Mouse (Mus musculus) heart, postnatal 0 days (tissue): ENCODE measurements around the gene Zbtb32.

Source experiments
- CTCF ChIP-seq: IDR thresholded peaks from 2 replicates; pipeline ENCODE4 v1.5.1; 2016; ENCODE audit warnings: antibody characterized with exemption, control low read depth, low read depth
- EP300 ChIP-seq: IDR thresholded peaks from 2 replicates; pipeline ENCODE4 v1.6.1; 2016; ENCODE audit warnings: antibody characterized with exemption, low read depth

- TF ChIP-seq CTCF (no peak), EP300 (no peak)
Observed at GRCm38 (mm10) chr7:30600651-30601050, 1.9 kb upstream of the Zbtb32 start.
